Mouse (Mus musculus) lung, postnatal 0 days (tissue): ENCODE results near the gene Gm17349. TPM values are rescaled to one million over a fixed set of nuclear protein-coding genes. Genes with fewer than 3 reads are reported as not detected.

Source experiments
- ATAC-seq: fragments of 200-750 bp; cut with Nextera tagmentation; 2 replicates; pipeline ENCODE4 v1.8.0; 2017; ENCODE audit warnings: moderate library complexity
- DNase-seq: peaks from one replicate; pipeline ENCODE4 v3.0.0-alpha.2; 2016; ENCODE audit warnings: low spot score
- H3K27ac ChIP-seq: fragments of 300-500 bp; sonication (generic); 2 replicates; pipeline ENCODE4 v1.5.1; 2014; ENCODE audit warnings: antibody characterized with exemption, mild to moderate bottlenecking, low read length, mixed read lengths
- H3K27me3 ChIP-seq: fragments of 300-500 bp; sonication (generic); replicated peaks from 2 replicates; pipeline ENCODE4 v1.6.1; 2014; ENCODE audit warnings: low read length, mixed read lengths; ENCODE audit not compliant: insufficient read depth
- H3K36me3 ChIP-seq: fragments of 300-500 bp; sonication (generic); 2 replicates; pipeline ENCODE4 v1.6.1; 2014; ENCODE audit warnings: low read length, mixed read lengths; ENCODE audit not compliant: insufficient read depth
- H3K4me1 ChIP-seq: fragments of 300-500 bp; sonication (generic); 2 replicates; pipeline ENCODE4 v1.6.1; 2014; ENCODE audit warnings: antibody characterized with exemption, low read depth, low read length, mixed read lengths; ENCODE audit not compliant: insufficient read depth
- H3K4me2 ChIP-seq: fragments of 300-500 bp; sonication (generic); replicated peaks from 2 replicates; pipeline ENCODE4 v1.6.1; 2014; ENCODE audit warnings: low read depth, mild to moderate bottlenecking, low read length, moderate library complexity, mixed read lengths
- H3K4me3 ChIP-seq: fragments of 300-500 bp; sonication (generic); 2 replicates; pipeline ENCODE4 v1.5.1; 2014; ENCODE audit warnings: low read depth, low read length
- H3K9ac ChIP-seq: fragments of 300-500 bp; sonication (generic); replicated peaks from 2 replicates; pipeline ENCODE4 v1.6.1; 2014; ENCODE audit warnings: low read depth, mild to moderate bottlenecking
- H3K9me3 ChIP-seq: fragments of 300-500 bp; sonication (generic); 2 replicates; pipeline ENCODE4 v1.6.1; 2016; ENCODE audit warnings: low read length, mixed read lengths
- CTCF ChIP-seq: IDR thresholded peaks from 2 replicates; pipeline ENCODE4 v1.5.1; 2016; ENCODE audit warnings: antibody characterized with exemption, mild to moderate bottlenecking
- EP300 ChIP-seq: IDR thresholded peaks from 2 replicates; pipeline ENCODE4 v1.6.1; 2016; ENCODE audit warnings: antibody characterized with exemption, mild to moderate bottlenecking, control low read depth
- WGBS: fragments of 180-500 bp; shearing (Covaris S2); extraction: QIAGEN DNeasy Blood & Tissue Kit; methylation state at CpG from one replicate; pipeline ENCODE4 v1.1.7; 2014; 5-methylcytosine and 5-hydroxymethylcytosine counted together
- polyA plus RNA-seq: library from polyadenylated mRNA; unstranded; fragments of >200 nt; fragmentation: Nextera tagmentation; extraction: Ambion mirVana; gene quantifications from 2 replicates; pipeline ENCODE4 v1.2.1, GENCODE M21; 2015

Gene Gm17349
- 3.2 TPM in 1 of 2 replicates, not detected in the other for polyA plus RNA-seq

DNA sequence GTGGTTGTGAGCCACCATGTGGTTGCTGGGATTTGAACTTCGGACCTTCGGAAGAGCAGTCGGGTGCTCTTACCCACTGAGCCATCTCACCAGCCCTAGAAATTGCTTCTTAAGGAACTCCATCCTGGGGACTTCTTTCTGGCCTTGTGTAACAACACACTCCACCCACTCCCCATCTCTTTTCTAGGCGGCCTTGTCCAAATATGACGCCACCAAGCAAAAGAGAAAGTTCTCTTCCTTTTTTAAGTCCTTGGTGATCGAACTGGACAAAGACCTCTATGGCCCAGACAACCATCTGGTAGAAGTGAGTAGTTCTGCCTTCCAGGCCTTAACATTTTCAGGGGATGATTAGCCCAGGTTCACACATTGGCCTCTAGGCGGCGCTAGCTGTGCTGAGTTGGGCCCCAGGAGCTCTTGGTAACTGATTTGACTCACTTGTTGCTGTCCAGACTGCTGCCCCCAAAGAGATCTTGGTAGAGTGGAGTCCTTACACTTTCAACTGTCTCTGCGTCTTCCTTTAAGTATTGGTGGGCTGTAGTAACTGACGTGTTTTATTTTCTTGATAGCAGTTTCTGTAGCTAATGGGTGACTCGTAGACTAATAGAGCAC, at the start of gene Gm17349:
Gm17349 (minus strand) TSS at position 51 of the 609 bp plus-strand sequence.
- Histone ChIP-seq H3K9ac (no peak within 1 kb of the TSS), H3K36me3 (peaks cover 23% of the 10 kb centered on the region), H3K27me3 (no peaks in the 10 kb centered on the region), H3K4me2 (no peak within 1 kb of the TSS), H3K4me1 (peaks cover 3% of the 10 kb centered on the region; the same call in 1 of the 2 replicates), H3K27ac (peak within 1 kb of the TSS; percentile 32; the same call in 1 of the 2 replicates), H3K9me3 (no peaks in the 10 kb centered on the region), H3K4me3 (no peak within 1 kb of the TSS)
- TF ChIP-seq EP300 (no peak), CTCF (peak; percentile 85)
- WGBS = 65% methylated on average over 11 of the region's 11 CpGs
- ATAC-seq (no peak), DNase-seq (peak; percentile 81)

DNA sequence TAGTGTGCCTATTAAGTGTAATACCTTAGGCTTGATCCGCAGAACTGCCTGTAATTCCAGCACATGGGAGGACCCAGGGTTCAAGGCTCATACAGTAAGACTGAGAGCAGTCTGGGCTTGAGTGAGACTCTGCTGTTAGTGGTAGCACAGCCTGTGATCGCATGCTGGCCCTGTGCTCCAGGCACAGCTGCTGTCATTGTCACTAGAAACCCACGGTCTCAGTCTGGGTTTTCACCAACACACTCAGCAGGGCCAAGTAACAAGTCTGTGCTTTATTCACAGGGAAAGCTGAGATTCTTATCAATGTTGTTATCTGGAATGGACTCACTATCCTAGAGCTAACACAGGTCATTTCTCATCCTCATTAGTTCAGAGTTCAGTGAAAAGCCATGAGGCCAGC, 48.9 kb upstream of the Gm17349 start:
- 55% methylated on average over 3 of the region's 3 CpGs for WGBS
- Histone ChIP-seq H3K27ac (no peak overlapping the region), H3K4me3 (no peak overlapping the region), H3K9me3 (no peaks in the 10 kb centered on the region), H3K4me1 (no peaks in the 10 kb centered on the region), H3K9ac (no peak overlapping the region), H3K4me2 (no peak overlapping the region), H3K36me3 (0 out of 2 replicates have a peak, but pooled peaks cover 3% of the 10 kb centered on the region), H3K27me3 (no peaks in the 10 kb centered on the region)
- TF ChIP-seq CTCF = no peak
- TF ChIP-seq EP300 = no peak
- ATAC-seq (no peak), DNase-seq (no peak)

DNA sequence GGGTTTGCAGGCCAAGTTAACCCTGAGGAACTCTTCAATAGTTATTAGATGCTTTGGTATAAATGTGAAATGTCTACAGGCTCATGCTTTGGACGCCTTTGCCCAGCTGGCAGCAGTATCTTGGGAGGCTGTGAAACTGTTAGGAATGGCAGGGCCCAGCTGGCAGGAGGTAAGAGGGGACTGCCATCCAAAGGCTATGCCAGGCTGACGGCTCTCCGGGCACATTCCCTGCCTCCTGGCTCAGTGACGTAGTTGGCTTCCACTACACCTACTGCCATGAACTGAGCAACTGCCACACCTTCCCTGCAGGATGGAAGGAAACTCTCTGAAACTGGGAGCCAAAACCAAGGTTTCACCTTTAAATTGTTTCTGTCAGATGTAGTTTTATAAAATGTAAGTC, 34.9 kb upstream of the Gm17349 start:
- Histone ChIP-seq H3K9ac (no peak overlapping the region), H3K27me3 (no peaks in the 10 kb centered on the region), H3K9me3 (no peaks in the 10 kb centered on the region), H3K27ac (no peak overlapping the region), H3K4me3 (no peak overlapping the region), H3K4me2 (no peak overlapping the region), H3K4me1 (no peaks in the 10 kb centered on the region), H3K36me3 (peaks cover 26% of the 10 kb centered on the region; the same call in 1 of the 2 replicates)
- TF ChIP-seq EP300 (no peak), CTCF (no peak)
- ATAC-seq (no peak), DNase-seq (no peak)
- WGBS = 93% methylated on average over 4 of the region's 4 CpGs

DNA sequence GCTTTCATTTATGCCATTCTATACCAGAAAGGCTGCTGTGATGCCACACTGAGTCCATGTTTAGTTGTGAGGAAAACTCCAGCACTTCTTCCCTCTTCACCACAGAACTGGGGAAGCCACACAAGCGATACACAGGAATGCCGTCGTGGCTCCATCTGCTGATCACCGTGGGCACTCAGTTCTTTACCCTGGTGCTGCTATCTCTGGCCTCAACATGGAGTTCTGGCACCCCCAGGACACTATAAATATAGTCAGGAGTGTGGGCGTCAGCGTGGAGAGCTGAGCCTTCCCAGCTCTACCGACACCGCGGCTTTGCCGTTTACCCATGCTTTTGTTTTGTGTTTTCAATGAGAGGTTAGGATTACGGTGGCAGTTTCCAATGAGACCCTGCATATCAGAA, 31.4 kb upstream of the Gm17349 start:
- Histone ChIP-seq H3K9ac (no peak overlapping the region), H3K36me3 (peaks cover 21% of the 10 kb centered on the region; the same call in 1 of the 2 replicates), H3K27ac (no peak overlapping the region), H3K27me3 (no peaks in the 10 kb centered on the region), H3K4me2 (no peak overlapping the region), H3K4me3 (no peak overlapping the region), H3K9me3 (no peaks in the 10 kb centered on the region), H3K4me1 (no peaks in the 10 kb centered on the region)
- DNase-seq = no peak
- 87% methylated on average over 11 of the region's 11 CpGs for WGBS
- TF ChIP-seq EP300 (no peak), CTCF (no peak)
- ATAC-seq = no peak

DNA sequence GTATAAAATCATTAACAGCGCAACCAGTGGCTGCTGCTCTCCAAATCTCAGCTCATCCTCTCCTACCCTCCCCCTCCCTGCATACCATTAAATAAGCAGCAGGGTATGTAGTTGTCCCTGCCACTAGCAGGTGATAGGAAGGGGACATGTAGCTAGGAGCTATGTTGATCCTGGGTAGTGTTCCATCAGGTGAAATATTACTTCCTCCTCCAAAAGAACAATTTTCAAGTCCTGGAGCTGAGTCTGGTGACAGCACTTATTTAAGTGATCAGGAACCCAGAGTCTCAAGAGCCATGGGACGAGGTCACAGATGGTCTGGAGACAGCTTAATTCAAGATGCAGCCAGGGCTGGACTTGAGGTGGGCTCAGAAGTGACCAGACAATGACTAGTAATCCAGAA, 30.3 kb upstream of the Gm17349 start:
- no peak overlapping the region for H3K27ac ChIP-seq
- H3K9ac ChIP-seq = no peak overlapping the region
- H3K4me1 ChIP-seq = no peaks in the 10 kb centered on the region
- no peak overlapping the region for H3K4me3 ChIP-seq
- no peaks in the 10 kb centered on the region for H3K9me3 ChIP-seq
- ATAC-seq (no peak), DNase-seq (no peak)
- no peaks in the 10 kb centered on the region for H3K27me3 ChIP-seq
- TF ChIP-seq CTCF (no peak), EP300 (no peak)
- H3K36me3 ChIP-seq = peaks cover 21% of the 10 kb centered on the region; the same call in 1 of the 2 replicates
- 91% methylated on average over 2 of the region's 2 CpGs for WGBS
- H3K4me2 ChIP-seq = no peak overlapping the region

DNA sequence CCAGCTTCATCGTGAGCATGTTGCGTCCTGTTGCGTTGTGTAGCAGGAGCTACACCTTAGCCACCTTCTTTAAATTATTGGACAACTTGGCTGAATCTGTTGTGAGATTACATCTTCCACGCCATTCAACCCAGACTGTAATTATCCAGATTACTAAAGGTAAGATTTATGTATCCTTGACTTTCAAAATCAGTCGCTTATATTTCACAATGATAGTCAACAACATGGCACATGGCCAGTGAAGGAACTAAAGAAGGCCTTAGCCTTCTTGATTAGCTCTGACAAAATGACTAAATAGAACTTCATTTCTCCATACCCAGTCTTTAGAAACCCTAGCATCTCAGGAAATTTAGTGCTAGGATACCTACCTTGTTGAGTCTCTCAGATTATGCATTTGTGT, 27.9 kb upstream of the Gm17349 start:
- DNase-seq (peak; percentile 36), ATAC-seq (no peak)
- WGBS = 90% methylated on average over 5 of the region's 5 CpGs
- Histone ChIP-seq H3K36me3 (peaks cover 9% of the 10 kb centered on the region; the same call in 1 of the 2 replicates), H3K4me2 (no peak overlapping the region), H3K27ac (no peak overlapping the region), H3K27me3 (no peaks in the 10 kb centered on the region), H3K9me3 (no peaks in the 10 kb centered on the region), H3K9ac (no peak overlapping the region), H3K4me1 (no peaks in the 10 kb centered on the region), H3K4me3 (no peak overlapping the region)
- TF ChIP-seq CTCF (no peak), EP300 (no peak)
